ENCODE assay signal across 26 mouse cellular contexts in genomic region chr9:47346527-47347111, GRCm38 (mm10).
DNase-seq lines count a peak whose midpoint lies in the region; ATAC-seq lines count a peak whose summit lies in the region.
"Had no signal": no experiment of that assay in that cellular context is flagged by ENCODE, and none has a peak within 500 bp of the region (broad histone marks: within the 10 kb centered on the region; RNA-seq: fewer than 3 reads in every experiment).

No protein-coding gene starts in this region.

- 23% methylated on average over 2 of the region's 2 CpGs for WGBS in liver, embryonic 15.5 days (ENCODE audit: insufficient replicate concordance)
- WGBS in liver, embryonic 16.5 days (ENCODE audit: insufficient replicate concordance): 35% methylated on average over 2 of the region's 2 CpGs
- WGBS in heart, embryonic 12.5 days: 77% methylated on average over 2 of the region's 2 CpGs

- H3K4me3 ChIP-seq in liver, embryonic 15.5 days (replicated peaks): no peak overlapping the region
- no peak overlapping the region for H3K4me3 ChIP-seq in liver, embryonic 16.5 days (ENCODE audit: low read depth, low read length)
- H3K4me3 ChIP-seq in heart, embryonic 12.5 days: no peak overlapping the region
- H3K4me3 ChIP-seq: embryonic facial prominence, embryonic 12.5 days; embryonic facial prominence, embryonic 15.5 days; forebrain, embryonic 12.5 days; forebrain, embryonic 15.5 days; heart, embryonic 13.5 days had no signal

- H3K4me2 ChIP-seq in liver, embryonic 15.5 days: no peak overlapping the region
- H3K4me2 ChIP-seq in liver, embryonic 16.5 days (ENCODE audit: low read depth, low read length): no peak overlapping the region
- H3K4me2 ChIP-seq in heart, embryonic 12.5 days: no peak overlapping the region
- H3K4me2 ChIP-seq: embryonic facial prominence, embryonic 12.5 days; embryonic facial prominence, embryonic 15.5 days; forebrain, embryonic 12.5 days; forebrain, embryonic 15.5 days; heart, embryonic 13.5 days; hindbrain, embryonic 14.5 days had no signal

- H3K4me1 ChIP-seq in liver, embryonic 15.5 days (replicated peaks): no peaks in the 10 kb centered on the region
- H3K4me1 ChIP-seq in liver, embryonic 16.5 days (ENCODE audit: control insufficient read depth, low read depth, low read length): no peaks in the 10 kb centered on the region
- no peaks in the 10 kb centered on the region for H3K4me1 ChIP-seq in heart, embryonic 12.5 days (replicated peaks)
- H3K4me1 ChIP-seq: embryonic facial prominence, embryonic 12.5 days; embryonic facial prominence, embryonic 15.5 days; forebrain, embryonic 12.5 days; forebrain, embryonic 15.5 days had no signal

- no peak for DNase-seq in liver
- peak; percentile 6 for DNase-seq in c-Kit-positive CD71-positive TER-119-negative erythroid progenitor cells, embryonic 14.5 days (ENCODE audit: low read depth)
- no peak for DNase-seq in left cerebral cortex, postnatal 14 days (ENCODE audit: low spot score in 2 of 2)
- no peak for DNase-seq in urinary bladder, adult 18-20 months (ENCODE audit: low spot score in 2 of 2)
- DNase-seq: adrenal gland, postnatal 10 days; adrenal gland, postnatal 36 days; cerebellum, adult 18-20 months; cerebellum, adult 9-10 months; cerebellum, postnatal 14 days; gastrocnemius, postnatal 25 days; heart, adult 18-20 months; heart, postnatal 14 days; heart, postnatal 4 days had no signal

- peak; percentile 61; the same call in 1 of the 2 replicates for ATAC-seq in liver, embryonic 15.5 days (ENCODE audit: insufficient read depth)
- peak; percentile 69; the same call in 1 of the 2 replicates for ATAC-seq in liver, embryonic 16.5 days (ENCODE audit: low read depth)
- peak; percentile 65 for ATAC-seq in megakaryocyte-erythroid progenitor cell, adult 5-6 weeks (replicated peaks; ENCODE audit: low FRiP score, low TSS enrichment, poor library complexity, severe bottlenecking)
- ATAC-seq in heart, embryonic 12.5 days (ENCODE audit: insufficient number of reproducible peaks, low FRiP score): no peak
- ATAC-seq: CD4-positive, CD25-positive, alpha-beta regulatory T cell, adult 4 months; forebrain, embryonic 15.5 days; hindbrain, postnatal 0 days; Patski had no signal

- no peaks in the 10 kb centered on the region for H3K9me3 ChIP-seq in liver, embryonic 15.5 days (replicated peaks)
- H3K9me3 ChIP-seq in liver, embryonic 16.5 days (replicated peaks; ENCODE audit: control insufficient read depth, low read length): no peaks in the 10 kb centered on the region
- H3K9me3 ChIP-seq in heart, embryonic 12.5 days (replicated peaks): no peaks in the 10 kb centered on the region
- H3K9me3 ChIP-seq: embryonic facial prominence, embryonic 12.5 days; embryonic facial prominence, embryonic 15.5 days; forebrain, embryonic 12.5 days; forebrain, embryonic 15.5 days; heart, embryonic 13.5 days had no signal

- intact Hi-C loops in left cerebral cortex, postnatal 14 days (cut with DNase I): no loop called here

- no peak overlapping the region for H3K27ac ChIP-seq in liver, embryonic 15.5 days (replicated peaks)
- no peak overlapping the region for H3K27ac ChIP-seq in liver, embryonic 16.5 days (ENCODE audit: low read length)
- H3K27ac ChIP-seq in heart, embryonic 12.5 days (ENCODE audit: poor library complexity, severe bottlenecking): no peak overlapping the region
- H3K27ac ChIP-seq: embryonic facial prominence, embryonic 12.5 days; embryonic facial prominence, embryonic 15.5 days; forebrain, embryonic 12.5 days; forebrain, embryonic 15.5 days; heart, embryonic 13.5 days; hindbrain, embryonic 14.5 days; hindbrain, postnatal 0 days had no signal

- H3K36me3 ChIP-seq in liver, embryonic 15.5 days (replicated peaks): no peaks in the 10 kb centered on the region
- no peaks in the 10 kb centered on the region for H3K36me3 ChIP-seq in liver, embryonic 16.5 days (ENCODE audit: control insufficient read depth, insufficient read depth)
- H3K36me3 ChIP-seq in heart, embryonic 12.5 days: no peaks in the 10 kb centered on the region
- H3K36me3 ChIP-seq: embryonic facial prominence, embryonic 12.5 days; embryonic facial prominence, embryonic 15.5 days; forebrain, embryonic 12.5 days; forebrain, embryonic 15.5 days; heart, embryonic 13.5 days had no signal

- H3K9ac ChIP-seq in liver, embryonic 15.5 days: no peak overlapping the region
- H3K9ac ChIP-seq in liver, embryonic 16.5 days (ENCODE audit: low read depth, low read length): no peak overlapping the region
- H3K9ac ChIP-seq in heart, embryonic 12.5 days: no peak overlapping the region
- H3K9ac ChIP-seq: embryonic facial prominence, embryonic 12.5 days; embryonic facial prominence, embryonic 15.5 days; forebrain, embryonic 12.5 days; forebrain, embryonic 15.5 days; heart, embryonic 13.5 days; hindbrain, embryonic 14.5 days had no signal

- no peaks in the 10 kb centered on the region for H3K27me3 ChIP-seq in liver, embryonic 15.5 days
- no peaks in the 10 kb centered on the region for H3K27me3 ChIP-seq in liver, embryonic 16.5 days (ENCODE audit: control insufficient read depth, insufficient read depth, low read depth, low read length)
- H3K27me3 ChIP-seq in heart, embryonic 12.5 days (replicated peaks): peaks cover 33% of the 10 kb centered on the region
- H3K27me3 ChIP-seq: embryonic facial prominence, embryonic 12.5 days; embryonic facial prominence, embryonic 15.5 days; forebrain, embryonic 15.5 days; Patski had no signal
